Mouse (Mus musculus): ENCODE data around the gene Olfr120. TPM values are rescaled to one million over a fixed set of nuclear protein-coding genes. Genes with fewer than 3 reads are reported as not detected.
"Not testable (repeated sequence)": the region's sequence is repeated elsewhere in the genome, so short reads cannot be mapped to it uniquely, and the experiment has no call there.

The Olfr120 gene
- not detected in 2 replicates for polyA plus RNA-seq (2012; rRNA removed)

- no peak for DNase-seq (ENCODE audit: extremely low spot score in 1 of 2, low spot score in 1 of 2)
These were observed at the start of gene Olfr120 for GRCm38 (mm10) chr17:37721508-37721907. TSS of gene Olfr120 (plus strand) at chr17:37721808.

GRCm38 (mm10) chr17:37696264-37696663 lies 25.3 kb upstream of the Olfr120 start, which contains the start of gene Olfr119:
TSS of gene Olfr119 (plus strand) at chr17:37696564.
- DNase-seq (ENCODE audit: extremely low spot score in 1 of 2, low spot score in 1 of 2), result not testable (repeated sequence)

- DNase-seq (ENCODE audit: extremely low spot score in 1 of 2, low spot score in 1 of 2), result no peak
These were observed 16.5 kb downstream of the Olfr120 start for GRCm38 (mm10) chr17:37738070-37738469.

GRCm38 (mm10) chr17:37768307-37768706 lies 46.7 kb downstream of the Olfr120 start, which contains the start of gene Olfr122:
TSS of gene Olfr122 (plus strand) at chr17:37768607.
- no peak for DNase-seq (ENCODE audit: extremely low spot score in 1 of 2, low spot score in 1 of 2)

Other genes starting within 250 kb of the Olfr120 start
- gene H2-M2, start 238.3 kb upstream of the Olfr120 start, polyA plus RNA-seq (2012; rRNA removed), result not detected in 2 replicates
- gene Olfr110, start 229.3 kb upstream of the Olfr120 start, polyA plus RNA-seq (2012; rRNA removed), result 0.82 and 0.96 TPM in 2 replicates
- gene Olfr111, start 213.8 kb upstream of the Olfr120 start, polyA plus RNA-seq (2012; rRNA removed), result 1.3 and 1.6 TPM in 2 replicates
- not detected in 2 replicates for gene Olfr112, start 152.4 kb upstream of the Olfr120 start, polyA plus RNA-seq (2012; rRNA removed)
- gene Olfr113, start 144.1 kb upstream of the Olfr120 start, polyA plus RNA-seq (2012; rRNA removed), result not detected in 2 replicates
- gene Olfr114, start 129.1 kb upstream of the Olfr120 start, polyA plus RNA-seq (2012; rRNA removed), result not detected in 2 replicates
- gene Olfr115, start 94.7 kb upstream of the Olfr120 start, polyA plus RNA-seq (2012; rRNA removed), result 0.11 TPM in 1 of 2 replicates, not detected in the other
- not detected in 2 replicates for gene Olfr116, start 94.6 kb upstream of the Olfr120 start, polyA plus RNA-seq (2012; rRNA removed)
- not detected in 2 replicates for gene Olfr117, start 58.0 kb upstream of the Olfr120 start, polyA plus RNA-seq (2012; rRNA removed)
- gene Olfr118, start 54.8 kb upstream of the Olfr120 start, polyA plus RNA-seq (2012; rRNA removed), result 0.10 and 0.15 TPM in 2 replicates
- gene Olfr119, start 25.2 kb upstream of the Olfr120 start, polyA plus RNA-seq (2012; rRNA removed), result 0.06 TPM in 1 of 2 replicates, not detected in the other
- 0.08 TPM in 1 of 2 replicates, not detected in the other for gene Olfr121, start 27.0 kb downstream of the Olfr120 start, polyA plus RNA-seq (2012; rRNA removed)
- gene Olfr122, start 46.8 kb downstream of the Olfr120 start, polyA plus RNA-seq (2012; rRNA removed), result 0.08 TPM in 1 of 2 replicates, not detected in the other
- gene Olfr123, start 71.7 kb downstream of the Olfr120 start, polyA plus RNA-seq (2012; rRNA removed), result not detected in 2 replicates
- 0.04 TPM in 1 of 2 replicates, not detected in the other for gene Olfr124, start 78.1 kb downstream of the Olfr120 start, polyA plus RNA-seq (2012; rRNA removed)
- not detected in 2 replicates for gene Olfr125, start 111.1 kb downstream of the Olfr120 start, polyA plus RNA-seq (2012; rRNA removed)
- gene Olfr126, start 125.7 kb downstream of the Olfr120 start, polyA plus RNA-seq (2012; rRNA removed), result not detected in 2 replicates
- gene Olfr127, start 178.6 kb downstream of the Olfr120 start, polyA plus RNA-seq (2012; rRNA removed), result not detected in 2 replicates
- gene Olfr128, start 198.7 kb downstream of the Olfr120 start, polyA plus RNA-seq (2012; rRNA removed), result not detected in 2 replicates
- not detected in 2 replicates for gene Olfr761, start 231.3 kb downstream of the Olfr120 start, polyA plus RNA-seq (2012; rRNA removed)

Measured in frontal cortex, adult 2 months (tissue).